Comparison of ENCODE assay signal across 8 mouse cellular contexts in genomic region chr5:31193631-31194281, GRCm38 (mm10). TPM values are rescaled to one million over a fixed set of nuclear protein-coding genes. Genes with fewer than 3 reads are reported as not detected.
A peak's percentile ranks its signal among the peaks of the same experiment; 100 is the strongest.
DNase-seq lines count a peak whose midpoint lies in the region; ATAC-seq and TF ChIP-seq lines count a peak whose summit lies in the region.

No protein-coding gene starts in this region.

- peaks cover 20% of the 10 kb centered on the region for H3K4me1 ChIP-seq in heart, embryonic 12.5 days (replicated peaks)
- H3K4me1 ChIP-seq in ES-E14 (ENCODE audit: control insufficient read depth in 2 of 2, insufficient read depth in 2 of 2, low read length in 2 of 2, poor library complexity in 1 of 2): peaks cover 8 to 9% of the 10 kb centered on the region in 2 experiments
- H3K4me1 ChIP-seq in forebrain, embryonic 15.5 days: peaks cover 24% of the 10 kb centered on the region
- H3K4me1 ChIP-seq in liver, embryonic 16.5 days (ENCODE audit: control insufficient read depth, low read depth, low read length): peaks cover 20% of the 10 kb centered on the region

- peak overlapping the region; percentile 83 for H3K4me3 ChIP-seq in heart, embryonic 12.5 days
- H3K4me3 ChIP-seq in ES-E14 (ENCODE audit: insufficient read depth in 1 of 2, low read depth in 1 of 2, low read length in 2 of 2, poor library complexity in 1 of 2, severe bottlenecking in 1 of 2): peak overlapping the region; percentile 76 to 92
- peak overlapping the region; percentile 76 for H3K4me3 ChIP-seq in forebrain, embryonic 15.5 days
- peak overlapping the region; percentile 84 for H3K4me3 ChIP-seq in liver, embryonic 16.5 days (ENCODE audit: low read depth, low read length)

- peak overlapping the region; percentile 92 for H3K9ac ChIP-seq in heart, embryonic 12.5 days
- peak overlapping the region; percentile 83 for H3K9ac ChIP-seq in ES-E14 (ENCODE audit: insufficient read depth, low read depth, low read length, poor library complexity, severe bottlenecking)
- H3K9ac ChIP-seq in forebrain, embryonic 15.5 days (replicated peaks): peak overlapping the region; percentile 84
- peak overlapping the region; percentile 90 for H3K9ac ChIP-seq in liver, embryonic 16.5 days (ENCODE audit: low read depth, low read length)

- in situ Hi-C loops in ES-E14 (cut with MboI; ENCODE audit: low sequenced_read_pairs in 2 of 2, unreplicated experiment in 2 of 2): no loop called here

- peaks cover 67% of the 10 kb centered on the region for H3K36me3 ChIP-seq in heart, embryonic 12.5 days
- peaks cover 52% of the 10 kb centered on the region for H3K36me3 ChIP-seq in ES-E14 (ENCODE audit: control insufficient read depth, insufficient read depth, low read length, poor library complexity, severe bottlenecking)
- peaks cover 69% of the 10 kb centered on the region for H3K36me3 ChIP-seq in forebrain, embryonic 15.5 days
- peaks cover 54% of the 10 kb centered on the region for H3K36me3 ChIP-seq in liver, embryonic 16.5 days (ENCODE audit: control insufficient read depth, insufficient read depth)

- no peak for DNase-seq in heart, adult 18-20 months
- no peak for DNase-seq in ES-E14 (ENCODE audit: low read depth, low spot score)
- no peak for DNase-seq in urinary bladder, postnatal 4 days (ENCODE audit: low spot score in 2 of 2)
- no peak for DNase-seq in layer of hippocampus, postnatal 10 days (ENCODE audit: low spot score in 2 of 2)
- DNase-seq in thymus, postnatal 0 days (ENCODE audit: low spot score): no peak

- H3K27me3 ChIP-seq in heart, embryonic 12.5 days (replicated peaks): no peaks in the 10 kb centered on the region
- H3K27me3 ChIP-seq in forebrain, embryonic 15.5 days: no peaks in the 10 kb centered on the region
- H3K27me3 ChIP-seq in liver, embryonic 16.5 days (ENCODE audit: control insufficient read depth, insufficient read depth, low read depth, low read length): no peaks in the 10 kb centered on the region

- no peak for ATAC-seq in heart, embryonic 12.5 days (ENCODE audit: insufficient number of reproducible peaks, low FRiP score)
- ATAC-seq in forebrain, embryonic 15.5 days (replicated peaks): no peak
- no peak for ATAC-seq in liver, embryonic 16.5 days (ENCODE audit: low read depth)

- peak overlapping the region; percentile 87 for H3K27ac ChIP-seq in heart, embryonic 12.5 days (ENCODE audit: poor library complexity, severe bottlenecking)
- H3K27ac ChIP-seq in ES-E14 (ENCODE audit: insufficient read depth, low read depth, low read length, poor library complexity, severe bottlenecking): no peak overlapping the region
- peak overlapping the region; percentile 81 for H3K27ac ChIP-seq in forebrain, embryonic 15.5 days (replicated peaks)
- peak overlapping the region; percentile 83 for H3K27ac ChIP-seq in liver, embryonic 16.5 days (ENCODE audit: low read length)

- H3K4me2 ChIP-seq in heart, embryonic 12.5 days: peak overlapping the region; percentile 84
- peak overlapping the region; percentile 63 for H3K4me2 ChIP-seq in forebrain, embryonic 15.5 days (replicated peaks)
- peak overlapping the region; percentile 84 for H3K4me2 ChIP-seq in liver, embryonic 16.5 days (ENCODE audit: low read depth, low read length)

- WGBS in heart, embryonic 12.5 days: 11% methylated on average over 25 of the region's 25 CpGs
- WGBS in forebrain, embryonic 15.5 days: 12% methylated on average over 25 of the region's 25 CpGs
- WGBS in liver, embryonic 16.5 days (ENCODE audit: insufficient replicate concordance): 6% methylated on average over 25 of the region's 25 CpGs

- no peaks in the 10 kb centered on the region for H3K9me3 ChIP-seq in heart, embryonic 12.5 days (replicated peaks)
- no peaks in the 10 kb centered on the region for H3K9me3 ChIP-seq in ES-E14 (ENCODE audit: control insufficient read depth, insufficient read depth, low read depth, low read length)
- no peaks in the 10 kb centered on the region for H3K9me3 ChIP-seq in forebrain, embryonic 15.5 days
- no peaks in the 10 kb centered on the region for H3K9me3 ChIP-seq in liver, embryonic 16.5 days (replicated peaks; ENCODE audit: control insufficient read depth, low read length)

TF ChIP-seq in ES-E14, 5 proteins besides CTCF, POLR2A, EP300 and RAD21:
- TF ChIP-seq MAFK (IDR thresholded peaks at IDR 0.05; ENCODE audit: insufficient read depth, low read depth, low read length) (no peak), HCFC1 (IDR thresholded peaks at IDR 0.05; ENCODE audit: borderline replicate concordance, insufficient read depth, low read length) (no peak), CHD2 (IDR thresholded peaks at IDR 0.05; ENCODE audit: low read depth, low read length) (no peak), ZC3H11A (IDR thresholded peaks at IDR 0.05; ENCODE audit: borderline replicate concordance, low read depth, low read length) (no peak), ZNF384 (IDR thresholded peaks at IDR 0.05; ENCODE audit: low read depth, low read length) (no peak)

RNA-seq across cellular contexts. Expression of gene Eif2b4, which starts 0.5 kb away (rescaled TPM):
- polyA plus RNA-seq in heart, embryonic 12.5 days (2016; fragmentation: Nextera tagmentation; extraction: Ambion mirVana): 52.3 and 60.5 TPM in 2 replicates
- 10 to 100 TPM; 41.1 to 58.1 TPM for total RNA-seq in heart, adult 18-20 months (2021)
- 74.5 and 76.8 TPM in 2 replicates for total RNA-seq in ES-E14 (2012; rRNA removed)
- 78.8 and 87.0 TPM in 2 replicates for polyA plus RNA-seq in forebrain, embryonic 15.5 days (2015; fragmentation: Nextera tagmentation; extraction: Ambion mirVana)
- polyA plus RNA-seq in liver, embryonic 16.5 days (2015; fragmentation: Nextera tagmentation; extraction: Ambion mirVana): 38.5 and 42.2 TPM in 2 replicates
- 10 to 100 TPM; 53.0 to 62.7 TPM for total RNA-seq in layer of hippocampus, postnatal 10 days (2021)
- polyA plus RNA-seq in thymus, postnatal 0 days (2015; fragmentation: Nextera tagmentation; extraction: Ambion mirVana): 73.6 and 80.4 TPM in 2 replicates

RNA-seq across cellular contexts. Expression of gene Snx17, which starts 0.7 kb away (rescaled TPM):
- polyA plus RNA-seq in heart, embryonic 12.5 days (2016; fragmentation: Nextera tagmentation; extraction: Ambion mirVana): 112 and 116 TPM in 2 replicates
- 10 to 100 TPM; 58.4 to 64.5 TPM for total RNA-seq in heart, adult 18-20 months (2021)
- 72.0 and 76.5 TPM in 2 replicates for total RNA-seq in ES-E14 (2012; rRNA removed)
- polyA plus RNA-seq in forebrain, embryonic 15.5 days (2015; fragmentation: Nextera tagmentation; extraction: Ambion mirVana): 138 and 143 TPM in 2 replicates
- polyA plus RNA-seq in liver, embryonic 16.5 days (2015; fragmentation: Nextera tagmentation; extraction: Ambion mirVana): 36.0 and 36.8 TPM in 2 replicates
- 10 to 100 TPM; 77.1 to 83.3 TPM for total RNA-seq in layer of hippocampus, postnatal 10 days (2021)
- polyA plus RNA-seq in thymus, postnatal 0 days (2015; fragmentation: Nextera tagmentation; extraction: Ambion mirVana): 126 and 144 TPM in 2 replicates

RNA-seq across cellular contexts. Expression of gene Zfp513, which starts 8.3 kb away (rescaled TPM):
- polyA plus RNA-seq in heart, embryonic 12.5 days (2016; fragmentation: Nextera tagmentation; extraction: Ambion mirVana): 9.9 and 10.5 TPM in 2 replicates
- total RNA-seq in heart, adult 18-20 months (2021): 1 to 10 TPM; 7.6 to 8.5 TPM
- 15.2 and 18.5 TPM in 2 replicates for total RNA-seq in ES-E14 (2012; rRNA removed)
- polyA plus RNA-seq in forebrain, embryonic 15.5 days (2015; fragmentation: Nextera tagmentation; extraction: Ambion mirVana): 16.3 and 17.7 TPM in 2 replicates
- 1.8 and 2.6 TPM in 2 replicates for polyA plus RNA-seq in liver, embryonic 16.5 days (2015; fragmentation: Nextera tagmentation; extraction: Ambion mirVana)
- total RNA-seq in layer of hippocampus, postnatal 10 days (2021): 10 to 100 TPM; 28.9 to 33.1 TPM
- 7.0 TPM in 2 replicates for polyA plus RNA-seq in thymus, postnatal 0 days (2015; fragmentation: Nextera tagmentation; extraction: Ambion mirVana)

RNA-seq across cellular contexts. Expression of gene Gtf3c2, which starts 13.8 kb away (rescaled TPM):
- 58.8 and 63.7 TPM in 2 replicates for polyA plus RNA-seq in heart, embryonic 12.5 days (2016; fragmentation: Nextera tagmentation; extraction: Ambion mirVana)
- total RNA-seq in heart, adult 18-20 months (2021): 10 to 100 TPM; 19.7 to 28.5 TPM
- total RNA-seq in ES-E14 (2012; rRNA removed): 73.8 and 83.8 TPM in 2 replicates
- polyA plus RNA-seq in forebrain, embryonic 15.5 days (2015; fragmentation: Nextera tagmentation; extraction: Ambion mirVana): 69.5 and 75.4 TPM in 2 replicates
- 29.3 and 32.2 TPM in 2 replicates for polyA plus RNA-seq in liver, embryonic 16.5 days (2015; fragmentation: Nextera tagmentation; extraction: Ambion mirVana)
- 10 to 100 TPM; 57.4 to 66.3 TPM for total RNA-seq in layer of hippocampus, postnatal 10 days (2021)
- 46.1 and 47.2 TPM in 2 replicates for polyA plus RNA-seq in thymus, postnatal 0 days (2015; fragmentation: Nextera tagmentation; extraction: Ambion mirVana)

RNA-seq across cellular contexts. Expression of gene Gm29609, which starts 14.0 kb away (rescaled TPM):
- polyA plus RNA-seq in heart, embryonic 12.5 days (2016; fragmentation: Nextera tagmentation; extraction: Ambion mirVana): 1.0 and 1.3 TPM in 2 replicates
- total RNA-seq in heart, adult 18-20 months (2021): 1 to 10 TPM in 1 of 2 experiments, under 1 TPM in 1; 0.10 to 1.8 TPM
- 3.1 and 6.3 TPM in 2 replicates for total RNA-seq in ES-E14 (2012; rRNA removed)
- 1.2 and 1.8 TPM in 2 replicates for polyA plus RNA-seq in forebrain, embryonic 15.5 days (2015; fragmentation: Nextera tagmentation; extraction: Ambion mirVana)
- polyA plus RNA-seq in liver, embryonic 16.5 days (2015; fragmentation: Nextera tagmentation; extraction: Ambion mirVana): 0.33 and 0.74 TPM in 2 replicates
- 1 to 10 TPM; 2.2 to 2.6 TPM for total RNA-seq in layer of hippocampus, postnatal 10 days (2021)
- polyA plus RNA-seq in thymus, postnatal 0 days (2015; fragmentation: Nextera tagmentation; extraction: Ambion mirVana): 0.57 and 0.88 TPM in 2 replicates
